Mouse (Mus musculus) T-helper 2 cell (primary cell): ENCODE data around the gene Fam240b.

Source experiments
- in situ Hi-C: fragments of 300-600 bp; cut with MboI, MseI; formaldehyde crosslinking; loops from one replicate; pipeline ENCODE4 v1.15.1; 2025; ENCODE audit warnings: high pct_unique_total_duplicates

Fam240b gene

DNA sequence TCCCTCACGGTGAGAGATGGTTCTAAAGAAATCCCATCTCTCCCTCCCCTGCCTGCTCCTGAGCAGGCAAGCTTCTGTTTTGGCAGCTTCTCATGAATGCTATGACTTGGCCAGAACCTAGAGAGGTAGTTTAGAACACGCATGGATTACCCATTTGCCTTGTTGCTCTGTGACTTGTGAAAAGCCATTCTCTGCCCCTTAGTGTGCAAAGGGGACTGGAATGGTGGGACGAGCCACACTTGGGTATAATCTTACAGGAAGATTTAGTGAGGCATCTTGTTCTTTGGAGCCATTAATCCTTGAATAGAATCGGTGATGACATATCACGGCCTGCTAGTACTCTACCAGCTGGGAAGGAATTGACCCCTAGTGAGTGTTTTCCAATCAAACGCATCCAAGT, at the start of gene Fam240b:
Gene Fam240b, minus strand, starts transcription at position 101 of the 400 bp plus-strand sequence.
- in situ Hi-C loops, result no loop called here

GRCm38 (mm10) chr13:64530139-64530538, 32.5 kb upstream of the Fam240b start:
- in situ Hi-C loops, result loop anchor here (10.0 kb wide), 1 partner anchor 405 kb away; no protein-coding TSS in a partner anchor

DNA sequence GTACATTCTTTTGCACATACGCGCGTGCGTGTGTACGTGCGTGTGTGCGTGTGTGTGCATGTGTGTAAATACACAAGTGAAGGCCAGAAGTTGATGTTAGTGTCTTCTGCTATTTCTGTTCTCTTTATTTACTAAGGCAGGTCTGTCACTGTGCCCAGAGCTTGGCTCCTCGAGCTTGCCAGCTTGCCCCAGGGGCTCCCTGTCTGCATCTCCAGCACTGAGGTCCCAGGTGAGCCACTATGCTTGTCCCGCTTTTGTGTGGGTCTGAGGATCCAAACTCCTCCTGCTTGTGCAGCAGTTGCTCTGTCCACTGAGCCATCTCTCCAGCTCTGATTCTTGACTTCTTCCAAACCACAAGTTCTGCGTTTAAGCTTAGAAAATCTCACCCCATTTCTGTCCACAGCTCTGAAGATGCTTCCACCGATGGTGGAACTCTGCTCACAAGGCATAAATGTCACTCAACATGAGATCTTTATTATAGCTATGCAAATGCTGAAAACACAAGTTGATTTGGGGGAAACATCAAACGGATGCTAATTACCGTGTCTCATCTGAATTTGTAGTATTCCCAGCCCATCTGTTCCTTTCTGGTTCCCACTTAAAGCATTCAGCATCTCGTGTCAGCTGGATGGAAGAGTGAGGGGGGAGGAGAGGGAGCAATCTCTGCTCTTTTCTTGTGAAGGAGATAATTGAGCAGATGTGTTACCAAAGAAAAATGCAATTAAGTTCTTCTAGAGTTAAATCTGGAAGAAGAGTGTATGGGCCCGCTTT, 29.1 kb upstream of the Fam240b start:
- in situ Hi-C loops, result no loop called here

DNA sequence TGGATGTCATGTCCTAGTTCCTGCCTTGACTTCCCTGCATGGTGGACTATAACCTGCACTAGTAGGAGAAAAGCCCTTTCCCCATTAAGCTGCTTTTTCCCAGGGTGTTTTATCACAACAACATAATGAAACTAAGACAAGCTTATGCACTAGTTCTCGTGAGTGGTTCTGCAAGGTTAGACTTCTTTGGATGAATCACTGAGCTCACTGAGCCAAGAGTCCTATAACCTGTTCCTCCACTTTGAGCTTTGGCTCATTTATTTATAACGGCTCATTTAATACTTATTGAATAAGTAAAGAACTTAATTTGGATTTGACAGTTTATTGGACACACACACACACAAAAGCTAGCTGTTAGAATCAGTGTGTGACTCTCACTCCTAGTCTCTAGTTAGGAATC, 16.7 kb upstream of the Fam240b start:
- in situ Hi-C loops, result no loop called here

- in situ Hi-C loops, result no loop called here
Measured at GRCm38 (mm10) chr13:64511616-64512015, 14.0 kb upstream of the Fam240b start.

DNA sequence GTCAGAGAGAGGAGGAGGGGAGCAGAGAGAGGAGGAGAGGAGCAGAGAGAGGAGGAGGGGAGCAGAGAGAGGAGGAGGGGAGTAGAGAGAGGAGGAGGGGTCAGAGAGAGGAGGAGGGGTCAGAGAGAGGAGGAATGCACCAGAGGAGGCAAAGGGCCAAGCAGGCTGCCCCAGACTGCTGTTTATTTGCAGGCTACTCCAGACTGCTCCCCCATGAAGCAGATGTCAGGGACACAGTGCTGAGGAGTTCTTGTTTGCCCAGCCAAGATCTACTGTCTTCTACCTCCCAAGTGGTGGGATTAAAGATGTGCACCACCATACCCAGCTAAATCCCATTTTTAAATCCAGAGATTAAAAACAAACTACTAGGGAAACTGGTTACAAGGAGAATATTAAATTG, 9.8 kb upstream of the Fam240b start:
- in situ Hi-C loops, result no loop called here

DNA sequence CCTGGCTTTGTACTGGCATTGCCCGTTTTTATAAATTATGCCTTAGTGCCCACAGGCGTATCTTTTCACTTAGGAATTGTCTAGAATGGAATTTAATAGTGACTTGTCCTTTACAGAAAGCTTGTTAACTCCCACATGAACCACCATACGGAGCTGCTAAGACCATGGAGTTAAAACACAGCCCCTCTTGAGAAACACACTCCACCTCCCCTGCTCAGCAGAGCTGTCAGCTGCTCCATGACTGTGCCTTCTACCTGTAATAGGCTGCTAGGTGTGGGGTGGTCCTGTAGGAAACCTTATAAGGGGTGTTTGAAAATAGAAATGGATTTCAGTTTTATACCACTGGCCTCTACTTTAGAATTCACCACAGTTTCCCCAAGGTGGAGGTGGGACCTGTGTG, 5.2 kb upstream of the Fam240b start:
- in situ Hi-C loops, result no loop called here

DNA sequence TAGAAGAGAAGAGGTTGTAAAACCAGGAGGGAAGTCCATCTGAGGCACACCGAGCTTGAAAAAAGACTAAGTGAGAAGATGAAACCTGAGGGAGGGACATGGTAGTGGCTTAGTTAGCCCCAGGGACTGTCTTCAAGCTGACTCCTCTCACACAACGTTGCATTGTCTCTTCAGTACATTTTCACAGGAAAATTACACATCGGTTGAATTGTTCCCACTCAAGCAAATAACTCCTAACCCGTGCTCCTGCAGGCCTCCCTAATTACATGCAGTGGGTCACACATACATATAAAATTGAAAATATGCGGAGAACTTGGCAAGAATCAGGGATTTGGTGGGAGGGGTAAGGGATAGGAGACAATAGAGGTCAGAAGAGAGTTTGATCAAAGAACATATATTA, 4.0 kb downstream of the Fam240b start:
- in situ Hi-C loops, result no loop called here

DNA sequence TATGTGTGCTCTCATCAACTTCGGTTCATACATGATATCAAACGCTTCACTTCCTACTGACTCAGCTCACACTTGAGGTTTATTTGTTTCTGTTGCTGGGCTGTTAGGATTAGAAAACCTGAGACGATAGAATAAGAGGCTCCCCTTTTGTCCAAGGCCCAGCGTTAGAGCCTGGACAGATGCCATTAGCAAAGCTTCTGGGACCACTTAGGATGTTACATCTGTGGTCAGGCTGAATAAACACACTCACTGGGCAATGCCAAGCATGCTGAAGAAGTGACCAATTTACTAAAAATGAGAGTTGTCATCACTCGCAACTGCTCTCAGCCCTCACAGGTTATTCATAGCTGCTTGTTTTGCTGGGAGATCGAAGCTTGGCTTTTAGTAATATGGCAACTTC, 7.7 kb downstream of the Fam240b start:
- in situ Hi-C loops, result no loop called here

- in situ Hi-C loops, result no loop called here
Measured at GRCm38 (mm10) chr13:64479960-64480359, 17.6 kb downstream of the Fam240b start.

GRCm38 (mm10) chr13:64477968-64478367, 19.6 kb downstream of the Fam240b start:
- in situ Hi-C loops, result no loop called here

DNA sequence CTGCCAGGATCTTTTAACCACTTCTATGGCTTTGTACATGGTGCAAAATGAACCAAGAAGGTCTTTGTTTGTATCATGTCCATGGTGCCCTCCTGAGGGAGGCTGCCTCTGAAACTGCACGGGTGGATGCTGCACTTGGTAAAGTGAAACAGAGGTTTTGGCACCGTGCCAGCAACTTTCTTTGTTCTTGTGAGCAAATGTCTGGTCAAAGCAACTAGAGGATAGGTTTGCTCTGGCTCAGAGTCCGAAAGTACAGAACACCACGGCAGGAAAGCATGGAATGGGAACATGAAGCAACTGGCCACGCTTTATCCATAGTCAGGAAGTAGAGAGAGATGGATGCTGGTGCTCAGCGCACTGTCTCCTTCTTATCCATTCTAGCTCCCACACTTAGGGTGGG, 29.7 kb downstream of the Fam240b start:
- in situ Hi-C loops, result loop anchor here (25.0 kb wide), 1 partner anchor 569 kb away; the partner anchor contains the start of gene Spata31d1c

- in situ Hi-C loops, result loop anchor here (25.0 kb wide), 1 partner anchor 572 kb away; the partner anchor contains the start of gene Spata31d1c
Measured at GRCm38 (mm10) chr13:64465166-64465565, 32.4 kb downstream of the Fam240b start.

DNA sequence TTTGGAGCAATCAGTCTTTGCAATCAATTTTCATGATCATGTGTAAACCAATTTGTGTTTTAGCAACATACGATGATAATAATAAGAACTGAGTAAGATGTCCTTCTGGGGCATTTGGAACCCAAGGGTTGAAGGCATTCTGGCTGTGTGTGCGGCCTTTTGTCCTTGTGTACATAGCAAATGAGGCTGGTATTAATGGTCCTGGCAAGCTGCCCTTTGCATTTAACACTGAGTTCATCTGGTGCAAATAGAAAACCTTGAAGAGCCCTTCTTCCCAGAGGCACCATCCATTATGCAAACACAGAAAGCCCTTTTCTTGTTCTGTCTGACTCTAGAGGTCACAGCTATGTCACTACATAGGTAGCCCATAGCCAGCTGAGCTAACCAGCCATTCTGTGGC, 35.0 kb downstream of the Fam240b start:
- in situ Hi-C loops, result loop anchor here (25.0 kb wide), 1 partner anchor 575 kb away; the partner anchor contains the start of gene Spata31d1c

- in situ Hi-C loops, result loop anchor here (25.0 kb wide), 1 partner anchor 579 kb away; the partner anchor contains the start of gene Spata31d1c
Measured at GRCm38 (mm10) chr13:64458181-64458580, 39.4 kb downstream of the Fam240b start.

- in situ Hi-C loops, result loop anchor here (25.0 kb wide), 1 partner anchor 580 kb away; the partner anchor contains the start of gene Spata31d1c
Measured at GRCm38 (mm10) chr13:64457225-64457978, 40.2 kb downstream of the Fam240b start.

DNA sequence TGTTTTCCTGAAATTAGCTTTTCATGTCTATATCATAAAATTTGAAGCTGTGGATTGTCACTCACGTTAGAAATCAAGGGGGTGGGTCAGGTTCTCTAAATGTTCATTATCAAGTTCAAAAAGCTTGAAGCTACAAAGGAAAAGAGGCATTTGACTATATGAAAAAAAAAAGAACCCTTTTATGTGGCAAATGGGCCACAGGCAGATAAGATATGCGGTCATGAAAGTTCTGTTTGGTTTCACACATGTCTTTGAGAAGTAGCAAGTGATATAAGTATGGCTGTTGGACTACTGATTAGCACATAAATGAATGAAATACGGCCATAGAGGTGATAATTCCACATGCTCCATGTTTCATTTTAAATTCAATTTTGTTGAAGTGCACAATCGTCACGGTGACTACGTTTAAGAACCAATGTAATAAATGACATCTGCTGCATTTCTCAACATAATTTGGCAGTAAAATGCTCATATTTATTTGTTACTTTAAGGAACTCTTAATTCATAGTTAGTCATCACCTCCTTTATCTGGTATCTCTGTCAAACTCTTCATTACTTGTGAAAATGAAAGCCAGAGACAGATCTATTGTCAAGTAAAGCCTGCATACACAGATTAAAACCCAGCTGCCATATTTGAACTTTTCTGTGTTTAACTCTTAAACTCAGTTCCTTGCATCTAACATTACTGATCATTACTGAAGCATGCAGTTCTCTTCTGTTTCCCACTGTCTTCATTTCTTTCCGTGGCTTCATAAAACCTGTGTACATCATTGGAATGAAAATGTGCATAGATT, 47.4 kb downstream of the Fam240b start:
- in situ Hi-C loops, result loop anchor here (25.0 kb wide), 1 partner anchor 587 kb away; the partner anchor contains the start of gene Spata31d1c

DNA sequence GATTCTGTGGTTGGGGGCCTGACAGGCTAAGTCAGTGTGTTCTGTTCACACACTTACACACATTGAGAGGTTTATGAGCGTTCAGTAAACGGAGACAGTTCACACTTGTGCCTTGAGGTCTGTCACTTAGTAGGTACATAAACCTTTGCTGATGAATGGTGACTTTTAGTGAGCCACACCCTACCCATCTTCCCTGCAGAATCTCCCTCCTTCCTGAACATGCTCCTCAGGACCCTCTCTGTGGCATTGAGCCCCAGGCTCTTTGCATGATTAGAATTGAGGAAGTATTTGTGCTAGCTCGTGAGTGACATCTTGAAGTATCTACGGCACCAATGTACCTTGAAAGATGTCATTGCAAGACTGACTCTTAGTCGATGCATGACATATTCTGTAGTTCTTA, 48.9 kb downstream of the Fam240b start:
- in situ Hi-C loops, result loop anchor here (10.0 kb wide), 1 partner anchor 676 kb away; no protein-coding TSS in a partner anchor

DNA sequence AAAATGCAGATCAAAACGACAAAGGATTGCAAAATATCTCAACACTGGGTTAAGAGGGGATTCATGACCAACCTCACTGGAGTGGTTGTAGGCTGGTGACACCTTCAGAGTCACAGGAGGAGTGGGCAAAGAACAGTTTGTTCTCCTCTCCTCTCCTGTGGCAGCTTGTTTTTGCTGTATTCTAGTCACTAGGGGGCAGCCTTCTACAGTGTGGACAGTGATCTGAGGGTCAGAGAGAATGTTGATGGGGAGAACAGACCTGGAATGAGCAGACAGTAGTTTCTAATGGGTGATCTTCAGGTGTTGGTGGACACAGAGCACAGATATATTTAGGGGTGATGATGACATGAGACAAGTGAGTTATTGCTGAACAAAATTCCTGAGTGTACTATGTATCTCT, 49.6 kb downstream of the Fam240b start:
- in situ Hi-C loops, result loop anchor here (10.0 kb wide), 1 partner anchor 677 kb away; no protein-coding TSS in a partner anchor

DNA sequence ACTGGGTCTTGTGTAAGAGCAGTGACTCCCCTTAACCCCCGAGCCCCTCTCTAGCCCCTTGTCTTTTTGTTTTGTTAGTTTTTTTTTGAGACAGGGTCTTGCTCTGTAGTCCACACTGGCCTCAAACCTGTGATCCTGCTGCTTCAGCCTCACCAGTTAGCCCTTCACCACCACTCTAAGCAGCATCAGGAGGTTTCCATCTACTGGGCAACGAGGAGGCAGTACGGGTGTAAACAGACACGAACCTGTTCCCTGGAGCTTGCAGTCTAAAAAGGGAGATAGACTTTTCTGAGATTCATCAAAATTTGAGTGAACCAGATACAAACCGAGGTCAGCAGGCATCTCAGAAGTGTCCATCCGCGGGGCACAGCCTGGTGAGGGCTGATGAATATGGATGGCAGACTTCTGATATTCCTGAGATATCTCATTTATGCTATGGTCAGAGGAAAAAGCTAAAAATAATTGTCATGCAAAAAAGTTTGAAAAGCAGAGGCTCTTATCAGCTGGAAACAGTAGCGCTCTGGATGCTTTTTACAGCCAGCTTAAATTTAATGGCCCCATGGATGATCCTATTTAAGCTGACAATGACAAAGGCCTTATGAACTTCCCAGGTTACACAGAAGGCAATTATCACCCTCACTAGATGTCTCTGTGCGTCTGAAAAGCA, 52.2 kb downstream of the Fam240b start:
- in situ Hi-C loops, result loop anchor here (10.0 kb wide), 1 partner anchor 679 kb away; no protein-coding TSS in a partner anchor
